Mouse (Mus musculus) thymus, adult 2 months (tissue): ENCODE results near the gene Il11. TPM values are rescaled to one million over a fixed set of nuclear protein-coding genes. Genes with fewer than 3 reads are reported as not detected.

Experiments used
- DNase-seq: peaks from one replicate; pipeline ENCODE4 v3.0.0; 2021
- H3K27ac ChIP-seq: fragments of 200-500 bp; 2 replicates; pipeline ENCODE4 v1.5.1; 2012; ENCODE audit warnings: low read length, control low read depth; ENCODE audit not compliant: control insufficient read depth, insufficient read depth
- H3K27me3 ChIP-seq: fragments of 200-500 bp; 2 replicates; pipeline ENCODE4 v1.6.1; 2012; ENCODE audit warnings: mild to moderate bottlenecking, low read length, moderate library complexity, mixed read lengths; ENCODE audit not compliant: control insufficient read depth, insufficient read depth
- H3K36me3 ChIP-seq: fragments of 200-500 bp; 2 replicates; pipeline ENCODE4 v1.6.1; 2012; ENCODE audit warnings: mild to moderate bottlenecking, low read length, moderate library complexity; ENCODE audit not compliant: control insufficient read depth, insufficient read depth
- H3K4me1 ChIP-seq: fragments of 200-500 bp; replicated peaks from 2 replicates; pipeline ENCODE4 v1.6.1; 2012; ENCODE audit warnings: low read length; ENCODE audit not compliant: control insufficient read depth, insufficient read depth
- H3K4me3 ChIP-seq: fragments of 200-500 bp; 2 replicates; pipeline ENCODE4 v1.5.1; 2012; ENCODE audit warnings: mild to moderate bottlenecking, low read length, control low read depth, moderate library complexity; ENCODE audit not compliant: control insufficient read depth, insufficient read depth
- CTCF ChIP-seq: fragments of 200-500 bp; IDR thresholded peaks from 2 replicates; pipeline ENCODE4 v1.5.1; 2012; ENCODE audit warnings: mild to moderate bottlenecking, control low read depth, low read length, moderate library complexity, borderline replicate concordance; ENCODE audit not compliant: control insufficient read depth, poor library complexity, insufficient read depth; ENCODE audit errors: extremely low read depth
- POLR2A ChIP-seq: fragments of 200-500 bp; IDR thresholded peaks from 2 replicates; pipeline ENCODE4 v1.6.1; 2012; ENCODE audit warnings: mild to moderate bottlenecking, low read length, control low read depth, moderate library complexity; ENCODE audit not compliant: control insufficient read depth, poor library complexity, insufficient read depth; ENCODE audit errors: extremely low read depth
- WGBS: fragments of 180-500 bp; shearing (Covaris S2); methylation state at CpG from one replicate; pipeline ENCODE4 v1.1.7; 2018; 5-methylcytosine and 5-hydroxymethylcytosine counted together
- polyA plus RNA-seq: library from polyadenylated mRNA; depleted of rRNA; stranded (reverse); fragments of >200 nt; gene quantifications from 2 replicates; pipeline ENCODE4 v1.2.3, GENCODE M21; 2012

Gene Il11
- polyA plus RNA-seq, 1 experiment = 0.32 TPM

- no peak for DNase-seq
- Histone ChIP-seq H3K4me3 (no peak overlapping the region), H3K27ac (no peak overlapping the region), H3K36me3 (no peaks in the 10 kb centered on the region), H3K27me3 (no peaks in the 10 kb centered on the region), H3K4me1 (peaks cover 16% of the 10 kb centered on the region)
- TF ChIP-seq POLR2A (no peak), CTCF (no peak)
- WGBS = 97% methylated on average over 2 of the region's 2 CpGs
Observed at GRCm38 (mm10) chr7:4743354-4743753, 39.3 kb downstream of the Il11 start.

- Histone ChIP-seq H3K27me3 (no peaks in the 10 kb centered on the region), H3K4me1 (peaks cover 16% of the 10 kb centered on the region)
- TF ChIP-seq POLR2A (no peak), CTCF (no peak)
Observed at GRCm38 (mm10) chr7:4742482-4742819, 40.2 kb downstream of the Il11 start.

GRCm38 (mm10) chr7:4741672-4742481 lies 40.8 kb downstream of the Il11 start:
- Histone ChIP-seq H3K4me1 (peaks cover 16% of the 10 kb centered on the region), H3K27me3 (no peaks in the 10 kb centered on the region), H3K27ac (no peak overlapping the region), H3K36me3 (no peaks in the 10 kb centered on the region), H3K4me3 (no peak overlapping the region)
- WGBS = 96% methylated on average over 21 of the region's 21 CpGs
- DNase-seq = no peak
- TF ChIP-seq POLR2A (no peak), CTCF (no peak)

More at GRCm38 (mm10) chr7:4742482-4742819, 40.2 kb downstream of the Il11 start:
- no peaks in the 10 kb centered on the region for H3K36me3 ChIP-seq
- no peak for DNase-seq
- H3K4me3 ChIP-seq = no peak overlapping the region
- WGBS = 92% methylated on average over 6 of the region's 6 CpGs
- no peak overlapping the region for H3K27ac ChIP-seq

GRCm38 (mm10) chr7:4741151-4741550 lies 41.5 kb downstream of the Il11 start:
- no peaks in the 10 kb centered on the region for H3K36me3 ChIP-seq
- peak; percentile 17 for DNase-seq
- no peak overlapping the region for H3K27ac ChIP-seq
- H3K4me1 ChIP-seq = peaks cover 16% of the 10 kb centered on the region
- H3K4me3 ChIP-seq = peak overlapping the region; percentile 83
- H3K27me3 ChIP-seq = no peaks in the 10 kb centered on the region
- 33% methylated on average over 4 of the region's 4 CpGs for WGBS
- no peak for TF ChIP-seq POLR2A
- no peak for TF ChIP-seq CTCF

- Histone ChIP-seq H3K27me3 (no peaks in the 10 kb centered on the region), H3K4me1 (peaks cover 16% of the 10 kb centered on the region), H3K27ac (peak overlapping the region; percentile 52; the same call in 1 of the 2 replicates), H3K36me3 (no peaks in the 10 kb centered on the region), H3K4me3 (peak overlapping the region; percentile 83)
- DNase-seq = no peak
- under 1% methylated on average over 14 of the region's 14 CpGs for WGBS
- TF ChIP-seq POLR2A (no peak), CTCF (no peak)
Observed at GRCm38 (mm10) chr7:4740309-4740727, 42.3 kb downstream of the Il11 start.

- WGBS = under 1% methylated on average over 40 of the region's 44 CpGs
- peak within 1 kb of the TSS; percentile 52; the same call in 1 of the 2 replicates for H3K27ac ChIP-seq
- peak within 1 kb of the TSS; percentile 83 for H3K4me3 ChIP-seq
- DNase-seq = peak; percentile 97
- TF ChIP-seq CTCF (peak; percentile 41; the same call in 1 of the 2 replicates), POLR2A (peak; percentile 90)
- H3K27me3 ChIP-seq = no peaks in the 10 kb centered on the region
- peaks cover 16% of the 10 kb centered on the region for H3K4me1 ChIP-seq
- no peaks in the 10 kb centered on the region for H3K36me3 ChIP-seq
Observed at GRCm38 (mm10) chr7:4739544-4740275, 42.9 kb downstream of the Il11 start, which contains the start of gene Kmt5c. Kmt5c (plus strand) TSS chr7:4740115.
